Mouse (Mus musculus) forebrain, embryonic 14.5 days (tissue): ENCODE measurements around the gene Cmklr1. TPM values are rescaled to one million over a fixed set of nuclear protein-coding genes. Genes with fewer than 3 reads are reported as not detected.

Experiments
- ATAC-seq: fragments of 200-750 bp; cut with Nextera tagmentation; 2 replicates; pipeline ENCODE4 v1.8.0; 2017; ENCODE audit warnings: mild to moderate bottlenecking, moderate library complexity
- DNase-seq: peaks from one replicate; pipeline ENCODE4 v3.0.0-alpha.2; 2015; ENCODE audit warnings: low spot score
- H3K27ac ChIP-seq: fragments of 300-500 bp; sonication (generic); 2 replicates; pipeline ENCODE4 v1.5.1; 2014; ENCODE audit warnings: low read depth, mild to moderate bottlenecking, control low read depth, low read length, moderate library complexity
- H3K27me3 ChIP-seq: fragments of 300-500 bp; sonication (generic); replicated peaks from 2 replicates; pipeline ENCODE4 v1.6.1; 2014; ENCODE audit warnings: low read length, control low read depth, mixed read lengths; ENCODE audit not compliant: control insufficient read depth, insufficient read depth
- H3K36me3 ChIP-seq: fragments of 300-500 bp; sonication (generic); 2 replicates; pipeline ENCODE4 v1.6.1; 2014; ENCODE audit warnings: low read length, control low read depth; ENCODE audit not compliant: control insufficient read depth, insufficient read depth
- H3K4me1 ChIP-seq: fragments of 300-500 bp; sonication (generic); 2 replicates; pipeline ENCODE4 v1.6.1; 2014; ENCODE audit warnings: antibody characterized with exemption, low read length, control low read depth; ENCODE audit not compliant: control insufficient read depth, insufficient read depth
- H3K4me2 ChIP-seq: fragments of 300-500 bp; sonication (generic); 2 replicates; pipeline ENCODE4 v1.6.1; 2014; ENCODE audit warnings: mild to moderate bottlenecking, control low read depth, low read length
- H3K4me3 ChIP-seq: fragments of 300-500 bp; sonication (generic); 2 replicates; pipeline ENCODE4 v1.5.1; 2014; ENCODE audit warnings: low read depth, low read length, control low read depth
- H3K9ac ChIP-seq: fragments of 300-500 bp; sonication (generic); 2 replicates; pipeline ENCODE4 v1.6.1; 2014; ENCODE audit warnings: mild to moderate bottlenecking, low read length, control low read depth, moderate library complexity
- H3K9me3 ChIP-seq: fragments of 300-500 bp; sonication (generic); replicated peaks from 2 replicates; pipeline ENCODE4 v1.6.1; 2016; ENCODE audit warnings: low read length, control low read depth, mixed read lengths; ENCODE audit not compliant: control insufficient read depth
- WGBS: fragments of 180-500 bp; shearing (Covaris S2); extraction: QIAGEN DNeasy Blood & Tissue Kit; methylation state at CpG from one replicate; pipeline ENCODE4 v1.1.7; 2014; 5-methylcytosine and 5-hydroxymethylcytosine counted together
- polyA plus RNA-seq: library from polyadenylated mRNA; unstranded; fragments of >200 nt; fragmentation: Nextera tagmentation; extraction: Ambion mirVana; gene quantifications from 2 replicates; pipeline ENCODE4 v1.2.1, GENCODE M21; 2014

Cmklr1 gene
- polyA plus RNA-seq, 1 experiment from 2014 or later: 1.6 TPM

GRCm38 (mm10) chr5:113682472-113682871, 32.2 kb upstream of the Cmklr1 start:
- no peak overlapping the region for H3K4me3 ChIP-seq
- H3K36me3 ChIP-seq: no peaks in the 10 kb centered on the region
- no peaks in the 10 kb centered on the region for H3K9me3 ChIP-seq
- H3K4me1 ChIP-seq: no peaks in the 10 kb centered on the region
- H3K4me2 ChIP-seq: no peak overlapping the region
- no peaks in the 10 kb centered on the region for H3K27me3 ChIP-seq
- no peak overlapping the region for H3K9ac ChIP-seq
- ATAC-seq (no peak), DNase-seq (no peak)
- H3K27ac ChIP-seq: no peak overlapping the region
- 75% methylated on average over 3 of the region's 3 CpGs for WGBS

GRCm38 (mm10) chr5:113681219-113681618, 31.0 kb upstream of the Cmklr1 start:
- no peak overlapping the region for H3K9ac ChIP-seq
- H3K4me1 ChIP-seq: no peaks in the 10 kb centered on the region
- H3K9me3 ChIP-seq: no peaks in the 10 kb centered on the region
- H3K27me3 ChIP-seq: no peaks in the 10 kb centered on the region
- WGBS: 82% methylated on average over 14 of the region's 14 CpGs
- no peak overlapping the region for H3K27ac ChIP-seq
- H3K36me3 ChIP-seq: no peaks in the 10 kb centered on the region
- H3K4me3 ChIP-seq: no peak overlapping the region
- no peak for ATAC-seq
- no peak overlapping the region for H3K4me2 ChIP-seq
- DNase-seq: no peak

GRCm38 (mm10) chr5:113679509-113679908, 29.3 kb upstream of the Cmklr1 start:
- DNase-seq (no peak), ATAC-seq (no peak)
- H3K4me2 ChIP-seq: no peak overlapping the region
- H3K36me3 ChIP-seq: no peaks in the 10 kb centered on the region
- H3K9me3 ChIP-seq: no peaks in the 10 kb centered on the region
- no peak overlapping the region for H3K4me3 ChIP-seq
- H3K9ac ChIP-seq: no peak overlapping the region
- H3K27ac ChIP-seq: no peak overlapping the region
- H3K27me3 ChIP-seq: no peaks in the 10 kb centered on the region
- WGBS: 92% methylated on average over 4 of the region's 4 CpGs
- H3K4me1 ChIP-seq: no peaks in the 10 kb centered on the region

- Histone ChIP-seq H3K4me2 (no peak overlapping the region), H3K27me3 (no peaks in the 10 kb centered on the region), H3K27ac (no peak overlapping the region), H3K4me1 (no peaks in the 10 kb centered on the region), H3K36me3 (no peaks in the 10 kb centered on the region), H3K9ac (no peak overlapping the region), H3K4me3 (no peak overlapping the region), H3K9me3 (no peaks in the 10 kb centered on the region)
- 64% methylated on average over 10 of the region's 10 CpGs for WGBS
- ATAC-seq: no peak
- no peak for DNase-seq
Measured at GRCm38 (mm10) chr5:113678743-113679452, 28.7 kb upstream of the Cmklr1 start.

GRCm38 (mm10) chr5:113677541-113677940, 27.3 kb upstream of the Cmklr1 start:
- H3K27me3 ChIP-seq: no peaks in the 10 kb centered on the region
- H3K9me3 ChIP-seq: no peaks in the 10 kb centered on the region
- no peak overlapping the region for H3K4me3 ChIP-seq
- no peak for ATAC-seq
- no peak overlapping the region for H3K27ac ChIP-seq
- no peak overlapping the region for H3K9ac ChIP-seq
- H3K36me3 ChIP-seq: no peaks in the 10 kb centered on the region
- H3K4me1 ChIP-seq: no peaks in the 10 kb centered on the region
- no peak overlapping the region for H3K4me2 ChIP-seq
- DNase-seq: no peak
- 89% methylated on average over 5 of the region's 7 CpGs for WGBS

- Histone ChIP-seq H3K4me2 (no peak overlapping the region), H3K4me3 (no peak overlapping the region), H3K27ac (no peak overlapping the region), H3K27me3 (no peaks in the 10 kb centered on the region), H3K36me3 (no peaks in the 10 kb centered on the region), H3K4me1 (no peaks in the 10 kb centered on the region), H3K9ac (no peak overlapping the region), H3K9me3 (no peaks in the 10 kb centered on the region)
- WGBS: 71% methylated on average over 7 of the region's 7 CpGs
- DNase-seq: no peak
- no peak for ATAC-seq
Measured at GRCm38 (mm10) chr5:113674851-113675250, 24.6 kb upstream of the Cmklr1 start.

GRCm38 (mm10) chr5:113672456-113672855, 22.2 kb upstream of the Cmklr1 start:
- whole genome bisulfite sequencing: 91% methylated on average over 7 of the region's 7 CpGs
- H3K27ac ChIP-seq: no peak overlapping the region
- no peak for DNase-seq

GRCm38 (mm10) chr5:113670597-113670996, 20.4 kb upstream of the Cmklr1 start:
- DNase-seq (no peak), ATAC-seq (no peak)
- Histone ChIP-seq H3K4me1 (no peaks in the 10 kb centered on the region), H3K4me3 (no peak overlapping the region), H3K9ac (no peak overlapping the region), H3K4me2 (no peak overlapping the region), H3K27me3 (no peaks in the 10 kb centered on the region), H3K36me3 (no peaks in the 10 kb centered on the region), H3K9me3 (no peaks in the 10 kb centered on the region; the same call in 1 of the 2 replicates), H3K27ac (no peak overlapping the region)
- 84% methylated on average over 6 of the region's 6 CpGs for WGBS

More at GRCm38 (mm10) chr5:113672456-113672855, 22.2 kb upstream of the Cmklr1 start:
- Histone ChIP-seq H3K9me3 (no peaks in the 10 kb centered on the region; the same call in 1 of the 2 replicates), H3K9ac (no peak overlapping the region), H3K4me1 (no peaks in the 10 kb centered on the region), H3K36me3 (no peaks in the 10 kb centered on the region), H3K4me3 (no peak overlapping the region), H3K27me3 (no peaks in the 10 kb centered on the region), H3K4me2 (no peak overlapping the region)
- no peak for ATAC-seq

GRCm38 (mm10) chr5:113670110-113670509, 19.9 kb upstream of the Cmklr1 start:
- 67% methylated on average over 3 of the region's 3 CpGs for WGBS
- Histone ChIP-seq H3K9ac (no peak overlapping the region), H3K27ac (no peak overlapping the region), H3K4me2 (no peak overlapping the region), H3K36me3 (no peaks in the 10 kb centered on the region), H3K4me1 (no peaks in the 10 kb centered on the region), H3K27me3 (no peaks in the 10 kb centered on the region), H3K4me3 (no peak overlapping the region), H3K9me3 (no peaks in the 10 kb centered on the region; the same call in 1 of the 2 replicates)
- ATAC-seq: no peak
- no peak for DNase-seq
